16 mouse cellular contexts compared by ENCODE assay signal in the genomic region with DNA sequence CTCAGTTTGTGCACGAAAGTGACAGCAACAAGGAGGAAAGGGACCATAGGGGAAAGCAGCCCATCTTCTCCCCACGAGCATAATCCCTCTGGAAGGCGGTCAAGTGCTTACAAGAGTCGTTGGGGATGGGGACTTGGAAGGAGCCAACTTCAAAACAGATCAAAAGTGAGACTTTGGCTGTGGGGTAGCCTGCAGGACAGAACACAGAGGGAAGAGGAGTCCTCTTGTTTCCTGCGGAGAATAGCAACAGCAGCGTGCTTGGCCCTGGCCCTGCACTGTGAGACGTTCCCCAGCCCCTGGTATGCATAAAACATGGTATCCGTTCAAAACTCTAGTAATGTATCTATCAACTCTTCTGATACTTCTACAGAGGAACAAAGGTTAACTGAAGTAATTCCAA. TPM values are rescaled to one million over a fixed set of nuclear protein-coding genes. Genes with fewer than 3 reads are reported as not detected.
DNase-seq lines count a peak whose midpoint lies in the region; ATAC-seq lines count a peak whose summit lies in the region.
"Had no signal": no experiment of that assay in that cellular context is flagged by ENCODE, and none has a peak within 500 bp of the region (broad histone marks: within the 10 kb centered on the region; RNA-seq: fewer than 3 reads in every experiment).

No protein-coding gene starts in this region.

- peak overlapping the region; percentile 60 to 89 for H3K27ac ChIP-seq in heart, embryonic 14.5 days (replicated peaks in 1 of 2; ENCODE audit: control insufficient read depth in 1 of 2, insufficient read depth in 1 of 2, low read depth in 2 of 2, low read length in 2 of 2)
- H3K27ac ChIP-seq in liver, embryonic 12.5 days = no peak overlapping the region
- H3K27ac ChIP-seq in intestine, embryonic 16.5 days (ENCODE audit: low read length) = peak overlapping the region; percentile 69
- H3K27ac ChIP-seq in stomach, embryonic 15.5 days = peak overlapping the region; percentile 81
- H3K27ac ChIP-seq: embryonic facial prominence, embryonic 12.5 days; hindbrain, embryonic 12.5 days; midbrain, embryonic 12.5 days had no signal

- peak overlapping the region; percentile 83 for H3K9ac ChIP-seq in heart, embryonic 14.5 days (ENCODE audit: low read length)
- no peak overlapping the region for H3K9ac ChIP-seq in liver, embryonic 12.5 days
- H3K9ac ChIP-seq in intestine, embryonic 16.5 days (ENCODE audit: low read depth, low read length) = peak overlapping the region; percentile 66
- H3K9ac ChIP-seq in stomach, embryonic 15.5 days = no peak overlapping the region
- H3K9ac ChIP-seq: embryonic facial prominence, embryonic 12.5 days; hindbrain, embryonic 12.5 days; midbrain, embryonic 12.5 days had no signal

- no peaks in the 10 kb centered on the region for H3K9me3 ChIP-seq in heart, embryonic 14.5 days (ENCODE audit: control insufficient read depth, low read length)
- H3K9me3 ChIP-seq in liver, embryonic 12.5 days (replicated peaks) = no peaks in the 10 kb centered on the region
- H3K9me3 ChIP-seq in intestine, embryonic 16.5 days (ENCODE audit: control insufficient read depth, low read length) = no peaks in the 10 kb centered on the region
- no peaks in the 10 kb centered on the region for H3K9me3 ChIP-seq in stomach, embryonic 15.5 days
- H3K9me3 ChIP-seq: embryonic facial prominence, embryonic 12.5 days; G1E; hindbrain, embryonic 12.5 days; midbrain, embryonic 12.5 days had no signal

- no peak for DNase-seq in heart, postnatal 10 days
- DNase-seq in liver = no peak
- DNase-seq in layer of hippocampus, adult 18-20 months (ENCODE audit: low spot score in 2 of 2) = no peak
- DNase-seq: cerebellum, adult 11-12 months; cerebellum, postnatal 36 days; kidney, adult 8-10 months; layer of hippocampus, adult 9-11 months; lung, postnatal 4 days had no signal

- no peaks in the 10 kb centered on the region for H3K27me3 ChIP-seq in heart, embryonic 14.5 days (ENCODE audit: control insufficient read depth, insufficient read depth, low read length)
- H3K27me3 ChIP-seq in liver, embryonic 12.5 days (replicated peaks) = peaks cover 10% of the 10 kb centered on the region
- H3K27me3 ChIP-seq in intestine, embryonic 16.5 days (replicated peaks; ENCODE audit: control insufficient read depth, insufficient read depth, low read length) = no peaks in the 10 kb centered on the region
- no peaks in the 10 kb centered on the region for H3K27me3 ChIP-seq in stomach, embryonic 15.5 days (replicated peaks)
- H3K27me3 ChIP-seq: embryonic facial prominence, embryonic 12.5 days; hindbrain, embryonic 12.5 days had no signal

- peak overlapping the region; percentile 71 for H3K4me2 ChIP-seq in heart, embryonic 14.5 days (ENCODE audit: low read length)
- H3K4me2 ChIP-seq in liver, embryonic 12.5 days = 0 out of 2 replicates have a peak overlapping the region, but pooled peaks have one; percentile 2
- peak overlapping the region; percentile 67 for H3K4me2 ChIP-seq in intestine, embryonic 16.5 days (ENCODE audit: low read depth, low read length)
- peak overlapping the region; percentile 69 for H3K4me2 ChIP-seq in stomach, embryonic 15.5 days
- H3K4me2 ChIP-seq: hindbrain, embryonic 12.5 days; midbrain, embryonic 12.5 days had no signal

- H3K36me3 ChIP-seq in heart, embryonic 14.5 days (ENCODE audit: control insufficient read depth, insufficient read depth, low read length) = peaks cover 18% of the 10 kb centered on the region
- no peaks in the 10 kb centered on the region for H3K36me3 ChIP-seq in liver, embryonic 12.5 days
- no peaks in the 10 kb centered on the region for H3K36me3 ChIP-seq in intestine, embryonic 16.5 days (ENCODE audit: control insufficient read depth, insufficient read depth, low read length)
- no peaks in the 10 kb centered on the region for H3K36me3 ChIP-seq in stomach, embryonic 15.5 days
- H3K36me3 ChIP-seq: embryonic facial prominence, embryonic 12.5 days; G1E; hindbrain, embryonic 12.5 days; midbrain, embryonic 12.5 days had no signal

- intact Hi-C loops in heart, postnatal 10 days (cut with DNase I) = no loop called here

- WGBS in heart, embryonic 14.5 days = 31% methylated on average over 8 of the region's 8 CpGs
- 60% methylated on average over 8 of the region's 8 CpGs for WGBS in liver, embryonic 12.5 days (ENCODE audit: insufficient replicate concordance)
- 50% methylated on average over 8 of the region's 8 CpGs for WGBS in intestine, embryonic 16.5 days
- 55% methylated on average over 8 of the region's 8 CpGs for WGBS in stomach, embryonic 15.5 days

- peak overlapping the region; percentile 34 to 60 for H3K4me3 ChIP-seq in heart, embryonic 14.5 days (ENCODE audit: control insufficient read depth in 1 of 2, insufficient read depth in 1 of 2, low read depth in 1 of 2, low read length in 2 of 2)
- H3K4me3 ChIP-seq in liver, embryonic 12.5 days = no peak overlapping the region
- peak overlapping the region; percentile 50 for H3K4me3 ChIP-seq in intestine, embryonic 16.5 days (ENCODE audit: low read length)
- H3K4me3 ChIP-seq in stomach, embryonic 15.5 days (replicated peaks) = peak overlapping the region; percentile 44
- H3K4me3 ChIP-seq: embryonic facial prominence, embryonic 12.5 days; hindbrain, embryonic 12.5 days; midbrain, embryonic 12.5 days had no signal

- H3K4me1 ChIP-seq in heart, embryonic 14.5 days (ENCODE audit: control insufficient read depth in 2 of 2, insufficient read depth in 2 of 2, low read length in 2 of 2) = peaks cover 17 to 24% of the 10 kb centered on the region in 2 experiments
- H3K4me1 ChIP-seq in liver, embryonic 12.5 days = no peaks in the 10 kb centered on the region; the same call in 1 of the 2 replicates
- peaks cover 12% of the 10 kb centered on the region for H3K4me1 ChIP-seq in intestine, embryonic 16.5 days (ENCODE audit: control insufficient read depth, insufficient read depth, low read length)
- H3K4me1 ChIP-seq in stomach, embryonic 15.5 days = peaks cover 3% of the 10 kb centered on the region; the same call in 1 of the 2 replicates

- no peak for ATAC-seq in heart, embryonic 14.5 days (ENCODE audit: insufficient number of reproducible peaks, insufficient read depth, low FRiP score, low read depth)
- ATAC-seq in liver, embryonic 12.5 days = no peak
- ATAC-seq in intestine, embryonic 16.5 days = peak; percentile 58; the same call in 1 of the 2 replicates
- no peak for ATAC-seq in stomach, embryonic 15.5 days (ENCODE audit: insufficient read depth, low FRiP score, low read depth)

RNA-seq across cellular contexts. Expression of a gene that starts 1.4 kb away (rescaled TPM):
- polyA plus RNA-seq in heart, embryonic 14.5 days (2014; fragmentation: Nextera tagmentation; extraction: Ambion mirVana) = 22.9 and 27.1 TPM in 2 replicates
- total RNA-seq in heart, postnatal 10 days (2021) = 100 to 1,000 TPM; 220 to 258 TPM
- 2.4 and 2.9 TPM in 2 replicates for polyA plus RNA-seq in liver, embryonic 12.5 days (2016; fragmentation: Nextera tagmentation; extraction: Ambion mirVana)
- 7.6 and 7.8 TPM in 2 replicates for polyA plus RNA-seq in intestine, embryonic 16.5 days (2015; fragmentation: Nextera tagmentation; extraction: Ambion mirVana)
- polyA plus RNA-seq in stomach, embryonic 15.5 days (2015; fragmentation: Nextera tagmentation; extraction: Ambion mirVana) = 12.5 and 17.9 TPM in 2 replicates
- total RNA-seq in layer of hippocampus, adult 18-20 months (2021) = 1 to 10 TPM; 2.9 to 3.2 TPM
- polyA plus RNA-seq: G1E had no signal

RNA-seq across cellular contexts. Expression of a gene that starts 55.7 kb away (rescaled TPM):
- 102 and 104 TPM in 2 replicates for polyA plus RNA-seq in heart, embryonic 14.5 days (2014; fragmentation: Nextera tagmentation; extraction: Ambion mirVana)
- 10 to 100 TPM; 36.5 to 41.0 TPM for total RNA-seq in heart, postnatal 10 days (2021)
- 157 and 159 TPM in 2 replicates for polyA plus RNA-seq in liver, embryonic 12.5 days (2016; fragmentation: Nextera tagmentation; extraction: Ambion mirVana)
- 145 and 153 TPM in 2 replicates for polyA plus RNA-seq in intestine, embryonic 16.5 days (2015; fragmentation: Nextera tagmentation; extraction: Ambion mirVana)
- 100 and 104 TPM in 2 replicates for polyA plus RNA-seq in stomach, embryonic 15.5 days (2015; fragmentation: Nextera tagmentation; extraction: Ambion mirVana)
- total RNA-seq in layer of hippocampus, adult 18-20 months (2021) = 100 to 1,000 TPM in 1 of 2 experiments, 10 to 100 TPM in 1; 98.0 to 106 TPM

Comparison
In these comparisons a context has a peak if more than half of its experiments do, and no peak if none do; other contexts are left out.
1. H3K4me2 ChIP-seq: peak in every context shown above with its lines; median percentile 71 in heart, embryonic 14.5 days; 69 in stomach, embryonic 15.5 days; 67 in intestine, embryonic 16.5 days; 2 in liver, embryonic 12.5 days.
2. H3K9ac ChIP-seq: peak in heart, embryonic 14.5 days (single experiment) and intestine, embryonic 16.5 days (single experiment); none in liver, embryonic 12.5 days (single experiment) and stomach, embryonic 15.5 days (single experiment).